Comparison of ENCODE assay signal across 8 mouse cellular contexts in the genomic region with DNA sequence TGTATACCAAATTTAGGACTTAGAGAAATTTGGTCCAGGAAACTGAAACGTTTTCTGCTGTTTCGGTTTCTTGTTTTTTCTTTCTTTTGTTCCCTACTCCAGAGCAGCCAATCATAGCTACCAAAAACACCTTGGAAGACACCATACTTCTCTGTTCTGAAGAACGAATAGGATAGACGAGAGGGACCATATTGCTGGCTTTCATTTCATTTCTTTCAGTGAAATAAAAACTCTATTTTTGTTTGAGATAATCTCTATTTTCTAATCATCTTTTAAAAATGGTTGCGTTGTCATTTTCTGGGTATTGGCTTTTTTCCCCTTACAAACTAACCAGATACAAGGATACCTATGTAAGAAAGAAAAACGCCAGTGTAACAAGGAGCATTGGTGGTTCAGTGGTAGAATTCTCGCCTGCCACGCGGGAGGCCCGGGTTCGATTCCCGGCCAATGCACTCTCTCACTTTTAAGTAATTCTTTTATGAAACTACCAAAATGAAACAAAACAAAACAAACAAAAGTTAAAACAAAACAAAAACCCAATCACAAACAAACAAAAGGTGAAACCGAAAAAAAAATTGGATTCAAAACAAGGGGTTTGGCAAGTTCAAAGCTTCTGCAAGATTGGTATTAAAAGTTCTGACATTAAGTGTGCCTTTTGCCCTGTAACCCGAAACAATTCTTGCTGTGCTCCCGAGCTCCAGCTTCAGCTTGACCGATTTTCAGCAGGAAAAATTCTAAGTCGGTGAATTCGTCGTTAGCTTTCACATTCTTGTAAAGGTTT. TPM values are rescaled to one million over a fixed set of nuclear protein-coding genes. Genes with fewer than 3 reads are reported as not detected.
DNase-seq lines count a peak whose midpoint lies in the region; ATAC-seq and TF ChIP-seq lines count a peak whose summit lies in the region.

No protein-coding gene starts in this region.

- no peak overlapping the region for H3K27ac ChIP-seq in forebrain, embryonic 11.5 days (ENCODE audit: low read depth, low read length)
- H3K27ac ChIP-seq in lung, postnatal 0 days (ENCODE audit: low read length), result peak overlapping the region; percentile 57; the same call in 1 of the 2 replicates

- H3K4me1 ChIP-seq in E14TG2a.4 (replicated peaks; ENCODE audit: low read depth, low read length), result peaks cover 62% of the 10 kb centered on the region
- 0 out of 2 replicates have a peak, but pooled peaks cover 3% of the 10 kb centered on the region for H3K4me1 ChIP-seq in forebrain, embryonic 11.5 days (replicated peaks; ENCODE audit: control insufficient read depth, insufficient read depth, low read length)
- no peaks in the 10 kb centered on the region for H3K4me1 ChIP-seq in lung, postnatal 0 days (ENCODE audit: insufficient read depth, low read depth, low read length)

- intact Hi-C loops in heart, postnatal 14 days (cut with DNase I), result loop anchor here (2.0 to 5.0 kb wide), 4 partner anchors 64 to 1575 kb away; a partner anchor contains a TSS

- no peak; the same call in 1 of the 2 replicates for TF ChIP-seq EP300 in lung, postnatal 0 days (IDR thresholded peaks at IDR 0.05)

- peak overlapping the region; percentile 85 for H3K4me3 ChIP-seq in E14TG2a.4 (replicated peaks; ENCODE audit: low read length)
- peak overlapping the region; percentile 42 for H3K4me3 ChIP-seq in forebrain, embryonic 11.5 days (ENCODE audit: low read depth, low read length)
- H3K4me3 ChIP-seq in lung, postnatal 0 days (ENCODE audit: low read depth, low read length), result peak overlapping the region; percentile 52

- no peaks in the 10 kb centered on the region for H3K27me3 ChIP-seq in E14TG2a.4 (ENCODE audit: insufficient read depth, low read length)
- no peaks in the 10 kb centered on the region for H3K27me3 ChIP-seq in forebrain, embryonic 11.5 days (ENCODE audit: control insufficient read depth, insufficient read depth, low read length)
- H3K27me3 ChIP-seq in lung, postnatal 0 days (replicated peaks; ENCODE audit: insufficient read depth, low read length), result no peaks in the 10 kb centered on the region

- H3K4me2 ChIP-seq in forebrain, embryonic 11.5 days (ENCODE audit: low read depth, low read length, severe bottlenecking), result peak overlapping the region; percentile 86
- H3K4me2 ChIP-seq in lung, postnatal 0 days (replicated peaks; ENCODE audit: low read depth, low read length), result peak overlapping the region; percentile 65

- peak; percentile 64 for ATAC-seq in forebrain, embryonic 11.5 days (replicated peaks; ENCODE audit: low FRiP score)
- ATAC-seq in lung, postnatal 0 days, result peak; percentile 61

- DNase-seq in brain, adult 2 months (ENCODE audit: low read depth, low spot score), result peak; percentile 83
- peak; percentile 88 for DNase-seq in forebrain, embryonic 11.5 days (ENCODE audit: low spot score)
- DNase-seq in heart, postnatal 14 days, result peak; percentile 76 to 80
- DNase-seq in kidney, postnatal 4 days, result peak; percentile 82 to 87
- peak; percentile 71 for DNase-seq in lung, postnatal 0 days (ENCODE audit: low spot score)
- peak; percentile 89 for DNase-seq in retina, postnatal 1 day
- peak; percentile 58 for DNase-seq in urinary bladder, adult 2 months (ENCODE audit: low spot score)

- no peak for TF ChIP-seq CTCF in E14TG2a.4 (conservative IDR thresholded peaks at IDR 0.05; ENCODE audit: low read length)
- TF ChIP-seq CTCF in lung, postnatal 0 days (IDR thresholded peaks at IDR 0.05), result no peak

- H3K9ac ChIP-seq in forebrain, embryonic 11.5 days (ENCODE audit: low read length), result peak overlapping the region; percentile 37; the same call in 1 of the 2 replicates
- H3K9ac ChIP-seq in lung, postnatal 0 days (replicated peaks; ENCODE audit: low read depth), result no peak overlapping the region

- 1% methylated on average over 19 of the region's 19 CpGs for WGBS in forebrain, embryonic 11.5 days
- WGBS in lung, postnatal 0 days, result under 1% methylated on average over 19 of the region's 19 CpGs

- no peaks in the 10 kb centered on the region for H3K36me3 ChIP-seq in E14TG2a.4 (ENCODE audit: insufficient read depth, low read length)
- no peaks in the 10 kb centered on the region for H3K36me3 ChIP-seq in forebrain, embryonic 11.5 days (ENCODE audit: control insufficient read depth, insufficient read depth, low read length)
- no peaks in the 10 kb centered on the region for H3K36me3 ChIP-seq in lung, postnatal 0 days (ENCODE audit: insufficient read depth, low read length)

- no peaks in the 10 kb centered on the region for H3K9me3 ChIP-seq in E14TG2a.4 (ENCODE audit: low read length)
- H3K9me3 ChIP-seq in forebrain, embryonic 11.5 days (ENCODE audit: control insufficient read depth, low read length), result no peaks in the 10 kb centered on the region
- H3K9me3 ChIP-seq in lung, postnatal 0 days (ENCODE audit: low read length), result no peaks in the 10 kb centered on the region

RNA-seq across cellular contexts. Expression of a gene that starts 13.8 kb away (rescaled TPM):
- polyA plus RNA-seq in forebrain, embryonic 11.5 days (2014; fragmentation: Nextera tagmentation; extraction: Ambion mirVana), result 2.0 and 4.9 TPM in 2 replicates
- 100 to 1,000 TPM; 465 to 538 TPM for total RNA-seq in heart, postnatal 14 days (2021)
- 5.5 and 7.0 TPM in 2 replicates for polyA plus RNA-seq in lung, postnatal 0 days (2015; fragmentation: Nextera tagmentation; extraction: Ambion mirVana)
- 27.8 and 30.5 TPM in 2 replicates for polyA plus RNA-seq in urinary bladder, adult 2 months (2012; rRNA removed)

RNA-seq across cellular contexts. Expression of a gene that starts 16.7 kb away (rescaled TPM):
- 7.7 and 9.3 TPM in 2 replicates for polyA plus RNA-seq in forebrain, embryonic 11.5 days (2014; fragmentation: Nextera tagmentation; extraction: Ambion mirVana)
- total RNA-seq in heart, postnatal 14 days (2021), result 100 to 1,000 TPM in 1 of 2 experiments, 10 to 100 TPM in 1; 49.0 to 131 TPM
- polyA plus RNA-seq in lung, postnatal 0 days (2015; fragmentation: Nextera tagmentation; extraction: Ambion mirVana), result 1.3 and 1.7 TPM in 2 replicates
- polyA plus RNA-seq in urinary bladder, adult 2 months (2012; rRNA removed), result 1.3 and 5.2 TPM in 2 replicates

RNA-seq across cellular contexts. Expression of a gene that starts 18.2 kb away (rescaled TPM):
- 5.2 and 5.7 TPM in 2 replicates for polyA plus RNA-seq in forebrain, embryonic 11.5 days (2014; fragmentation: Nextera tagmentation; extraction: Ambion mirVana)
- 10 to 100 TPM; 13.1 to 34.3 TPM for total RNA-seq in heart, postnatal 14 days (2021)
- 0.30 and 0.80 TPM in 2 replicates for polyA plus RNA-seq in lung, postnatal 0 days (2015; fragmentation: Nextera tagmentation; extraction: Ambion mirVana)
- polyA plus RNA-seq in urinary bladder, adult 2 months (2012; rRNA removed), result 0.40 and 0.90 TPM in 2 replicates

RNA-seq across cellular contexts. Expression of a gene that starts 26.2 kb away (rescaled TPM):
- 0.85 and 1.2 TPM in 2 replicates for polyA plus RNA-seq in forebrain, embryonic 11.5 days (2014; fragmentation: Nextera tagmentation; extraction: Ambion mirVana)
- total RNA-seq in heart, postnatal 14 days (2021), result 1 to 10 TPM; 3.7 to 7.4 TPM
- polyA plus RNA-seq in lung, postnatal 0 days (2015; fragmentation: Nextera tagmentation; extraction: Ambion mirVana), result 0.12 TPM in 1 of 2 replicates, not detected in the other
- polyA plus RNA-seq in urinary bladder, adult 2 months (2012; rRNA removed), result 0.60 and 0.69 TPM in 2 replicates

RNA-seq across cellular contexts. Expression of a gene that starts 26.8 kb away (rescaled TPM):
- 0.92 and 1.4 TPM in 2 replicates for polyA plus RNA-seq in forebrain, embryonic 11.5 days (2014; fragmentation: Nextera tagmentation; extraction: Ambion mirVana)
- 10 to 100 TPM; 21.6 to 40.3 TPM for total RNA-seq in heart, postnatal 14 days (2021)
- 0.32 and 0.33 TPM in 2 replicates for polyA plus RNA-seq in lung, postnatal 0 days (2015; fragmentation: Nextera tagmentation; extraction: Ambion mirVana)
- polyA plus RNA-seq in urinary bladder, adult 2 months (2012; rRNA removed), result 0.44 and 0.78 TPM in 2 replicates
